Mouse (Mus musculus) thymus, adult 2 months (tissue): ENCODE results near the gene Ibtk.

Experiments used
- CTCF ChIP-seq: fragments of 200-500 bp; IDR thresholded peaks from 2 replicates; pipeline ENCODE4 v1.5.1; 2012; ENCODE audit warnings: mild to moderate bottlenecking, control low read depth, low read length, moderate library complexity, borderline replicate concordance; ENCODE audit not compliant: control insufficient read depth, poor library complexity, insufficient read depth; ENCODE audit errors: extremely low read depth
- POLR2A ChIP-seq: fragments of 200-500 bp; IDR thresholded peaks from 2 replicates; pipeline ENCODE4 v1.6.1; 2012; ENCODE audit warnings: mild to moderate bottlenecking, low read length, control low read depth, moderate library complexity; ENCODE audit not compliant: control insufficient read depth, poor library complexity, insufficient read depth; ENCODE audit errors: extremely low read depth

- TF ChIP-seq CTCF: no peak
- TF ChIP-seq POLR2A: no peak
Measured at GRCm38 (mm10) chr9:85742107-85742506, 7.0 kb downstream of the Ibtk start.
